Comparison of ENCODE assay signal across 8 mouse cellular contexts in genomic region chr13:48807481-48808031, GRCm38 (mm10).
DNase-seq lines count a peak whose midpoint lies in the region; ATAC-seq and TF ChIP-seq lines count a peak whose summit lies in the region.

No protein-coding gene starts in this region.

- no peak overlapping the region for H3K27ac ChIP-seq in kidney, embryonic 16.5 days (ENCODE audit: low read length)
- H3K27ac ChIP-seq in bone marrow, adult 2 months (ENCODE audit: control insufficient read depth, insufficient read depth, low read depth, low read length, poor library complexity): no peak overlapping the region; the same call in 1 of the 2 replicates
- H3K27ac ChIP-seq in embryonic facial prominence, embryonic 14.5 days (replicated peaks; ENCODE audit: low read depth, low read length): no peak overlapping the region
- no peak overlapping the region for H3K27ac ChIP-seq in testis, adult 2 months (ENCODE audit: control insufficient read depth, insufficient read depth, low read depth, low read length)

- no peak overlapping the region for H3K4me3 ChIP-seq in kidney, embryonic 16.5 days (ENCODE audit: low read length)
- H3K4me3 ChIP-seq in bone marrow, adult 2 months (replicated peaks; ENCODE audit: control insufficient read depth, low read depth, low read length): no peak overlapping the region
- no peak overlapping the region for H3K4me3 ChIP-seq in embryonic facial prominence, embryonic 14.5 days (ENCODE audit: low read depth, low read length)
- H3K4me3 ChIP-seq in testis, adult 2 months (ENCODE audit: control insufficient read depth, low read depth, low read length): peak overlapping the region; percentile 39

- DNase-seq in kidney, adult 11 months: peak; percentile 44
- peak; percentile 23 for DNase-seq in embryonic facial prominence, embryonic 14.5 days (ENCODE audit: low spot score)
- peak; percentile 60 to 68 for DNase-seq in heart, postnatal 14 days
- peak; percentile 48 to 70 for DNase-seq in layer of hippocampus, postnatal 25 days (ENCODE audit: extremely low spot score in 1 of 2, low spot score in 1 of 2)
- DNase-seq in mesoderm, embryonic 11.5 days (ENCODE audit: low read depth, low spot score): peak; percentile 54

- H3K4me2 ChIP-seq in kidney, embryonic 16.5 days (replicated peaks; ENCODE audit: low read depth, low read length): no peak overlapping the region
- H3K4me2 ChIP-seq in embryonic facial prominence, embryonic 14.5 days (ENCODE audit: low read depth, low read length): no peak overlapping the region

- no peak overlapping the region for H3K9ac ChIP-seq in kidney, embryonic 16.5 days (replicated peaks; ENCODE audit: low read length)
- no peak overlapping the region for H3K9ac ChIP-seq in embryonic facial prominence, embryonic 14.5 days (ENCODE audit: low read depth, low read length)

- TF ChIP-seq POLR2A in bone marrow, adult 2 months (IDR thresholded peaks at IDR 0.05; ENCODE audit: borderline replicate concordance, control insufficient read depth, low read depth, low read length): no peak
- TF ChIP-seq POLR2A in testis, adult 2 months (IDR thresholded peaks at IDR 0.05; ENCODE audit: control insufficient read depth, low read depth, low read length): no peak

- peaks cover 50% of the 10 kb centered on the region for H3K36me3 ChIP-seq in kidney, embryonic 16.5 days (ENCODE audit: insufficient read depth, low read length)
- peaks cover 86% of the 10 kb centered on the region for H3K36me3 ChIP-seq in embryonic facial prominence, embryonic 14.5 days (ENCODE audit: control insufficient read depth, insufficient read depth, low read length)
- H3K36me3 ChIP-seq in testis, adult 2 months (ENCODE audit: control insufficient read depth, insufficient read depth, low read length): no peaks in the 10 kb centered on the region; the same call in 1 of the 2 replicates

- intact Hi-C loops in heart, postnatal 14 days (cut with DNase I): loop anchor here (10.0 kb wide), 1 partner anchor 283 kb away; no protein-coding TSS in a partner anchor

- WGBS in kidney, embryonic 16.5 days: 75% methylated on average over 5 of the region's 5 CpGs
- 82% methylated on average over 5 of the region's 5 CpGs for WGBS in bone marrow, adult 2 months
- WGBS in embryonic facial prominence, embryonic 14.5 days: 67% methylated on average over 5 of the region's 5 CpGs

- no peaks in the 10 kb centered on the region for H3K4me1 ChIP-seq in kidney, embryonic 16.5 days (ENCODE audit: insufficient read depth, low read length)
- no peaks in the 10 kb centered on the region for H3K4me1 ChIP-seq in bone marrow, adult 2 months (ENCODE audit: control insufficient read depth, insufficient read depth, low read length)
- no peaks in the 10 kb centered on the region for H3K4me1 ChIP-seq in embryonic facial prominence, embryonic 14.5 days (ENCODE audit: control insufficient read depth, insufficient read depth, low read length)
- peaks cover 4% of the 10 kb centered on the region for H3K4me1 ChIP-seq in testis, adult 2 months (ENCODE audit: control insufficient read depth, insufficient read depth, low read length)

- H3K9me3 ChIP-seq in kidney, embryonic 16.5 days (ENCODE audit: low read length): no peaks in the 10 kb centered on the region
- no peaks in the 10 kb centered on the region for H3K9me3 ChIP-seq in embryonic facial prominence, embryonic 14.5 days (ENCODE audit: control insufficient read depth, low read length)

- TF ChIP-seq CTCF in bone marrow, adult 2 months (IDR thresholded peaks at IDR 0.05; ENCODE audit: control insufficient read depth, insufficient read depth, low read length): peak; percentile 82
- peak; percentile 98 for TF ChIP-seq CTCF in testis, adult 2 months (IDR thresholded peaks at IDR 0.05; ENCODE audit: control insufficient read depth, insufficient read depth, insufficient replicate concordance, low read depth, low read length)

- H3K27me3 ChIP-seq in kidney, embryonic 16.5 days (ENCODE audit: insufficient read depth, low read length): no peaks in the 10 kb centered on the region
- no peaks in the 10 kb centered on the region for H3K27me3 ChIP-seq in embryonic facial prominence, embryonic 14.5 days (replicated peaks; ENCODE audit: control insufficient read depth, insufficient read depth, low read length)
- H3K27me3 ChIP-seq in testis, adult 2 months (ENCODE audit: control insufficient read depth, insufficient read depth, low read length): no peaks in the 10 kb centered on the region

- ATAC-seq in kidney, embryonic 16.5 days (ENCODE audit: low FRiP score, low TSS enrichment): no peak
- ATAC-seq in embryonic facial prominence, embryonic 14.5 days (ENCODE audit: low read depth): no peak
